Mouse (Mus musculus): ENCODE measurements around the gene Tbl3.

GRCm38 (mm10) chr17:24671346-24671745 lies 36.1 kb downstream of the Tbl3 start:
- TF ChIP-seq CTCF (IDR thresholded peaks at IDR 0.05; ENCODE audit: extremely low read depth, insufficient read length, insufficient replicate concordance, low read depth, low read length), result no peak
- TF ChIP-seq POLR2A (IDR thresholded peaks at IDR 0.05; ENCODE audit: low read depth, low read length), result no peak
